In genomic region chr11:35838345-35839338, GRCm38 (mm10) we compare ENCODE assay signal across 8 mouse cellular contexts. TPM values are rescaled to one million over a fixed set of nuclear protein-coding genes. Genes with fewer than 3 reads are reported as not detected.
DNase-seq lines count a peak whose midpoint lies in the region; ATAC-seq and TF ChIP-seq lines count a peak whose summit lies in the region.

No protein-coding gene starts in this region.

- peak overlapping the region; percentile 35 for H3K4me3 ChIP-seq in left cerebral cortex, adult 2 months
- H3K4me3 ChIP-seq in macrophage (ENCODE audit: inconsistent target), result peak overlapping the region; percentile 17

- H3K27ac ChIP-seq in left cerebral cortex, adult 2 months, result peak overlapping the region; percentile 33; the same call in 1 of the 2 replicates
- H3K27ac ChIP-seq in macrophage, result peak overlapping the region; percentile 62

- no peak for TF ChIP-seq CTCF in left cerebral cortex, adult 2 months (IDR thresholded peaks at IDR 0.05)

- peak; percentile 77 for ATAC-seq in common myeloid progenitor, adult 5-6 weeks (replicated peaks; ENCODE audit: low read depth, poor library complexity, severe bottlenecking)

- WGBS in macrophage (ENCODE audit: missing documents), result 10% methylated on average over 28 of the region's 28 CpGs

- intact Hi-C loops in left cerebral cortex, adult 2 months (cut with DNase I), result no loop called here

- peak; percentile 90 for DNase-seq in ZHBTc4 (ENCODE audit: low read depth, low spot score)
- peak; percentile 83 to 90 for DNase-seq in gastrocnemius, adult 8-10 months (ENCODE audit: low spot score in 2 of 2)
- DNase-seq in hindlimb bud, embryonic 11.5 days (ENCODE audit: extremely low spot score, low read depth, low spot score), result peak; percentile 63
- DNase-seq in left cerebral cortex, adult 2 months (ENCODE audit: extremely low spot score in 1 of 2, low spot score in 2 of 2), result peak; percentile 68 to 72
- DNase-seq in retina, postnatal 7 days (ENCODE audit: low read depth, low spot score), result peak; percentile 64
- DNase-seq in urinary bladder, adult 18-20 months (ENCODE audit: low spot score in 2 of 2), result peak; percentile 80 to 87

- H3K79me2 ChIP-seq in macrophage (ENCODE audit: inconsistent target), result peaks cover 5% of the 10 kb centered on the region

- no peaks in the 10 kb centered on the region for H3K36me3 ChIP-seq in macrophage (ENCODE audit: inconsistent target)

RNA-seq across cellular contexts. Expression of gene Rars, which starts 4.3 kb away (rescaled TPM):
- total RNA-seq in common myeloid progenitor, adult 5-6 weeks (2017), result 120 and 129 TPM in 2 replicates
- total RNA-seq in gastrocnemius, adult 8-10 months (2022), result 10 to 100 TPM; 33.1 to 37.5 (median 37.2) TPM
- 10 to 100 TPM; 46.8 to 48.4 TPM for total RNA-seq in left cerebral cortex, adult 2 months (2021)
- 100 to 1,000 TPM in 10 of 26 experiments, 10 to 100 TPM in 16; 43.7 to 146 (median 96.7) TPM for total RNA-seq in macrophage (2018; cell fraction: chromatin; rRNA removed)
- total RNA-seq in macrophage (2018; cell fraction: cytosol; rRNA removed), result 10 to 100 TPM; 54.8 to 86.8 (median 67.8) TPM
- total RNA-seq in macrophage (2018; cell fraction: nucleus; rRNA removed), result 100 to 1,000 TPM in 3 of 26 experiments, 10 to 100 TPM in 23; 39.7 to 131 (median 75.3) TPM
- polyA plus RNA-seq in macrophage (2018), result 56.1 to 122 TPM (median 102 TPM) in 3 replicates

RNA-seq across cellular contexts. Expression of gene Fbll1, which starts 40.0 kb away (rescaled TPM):
- total RNA-seq in common myeloid progenitor, adult 5-6 weeks (2017), result not detected in 2 replicates
- not detected for total RNA-seq in gastrocnemius, adult 8-10 months (2022)
- 10 to 100 TPM; 41.4 to 42.3 TPM for total RNA-seq in left cerebral cortex, adult 2 months (2021)
- total RNA-seq in macrophage (2018; cell fraction: chromatin; rRNA removed), result not detected
- total RNA-seq in macrophage (2018; cell fraction: cytosol; rRNA removed), result not detected
- total RNA-seq in macrophage (2018; cell fraction: nucleus; rRNA removed), result not detected
- not detected in 3 replicates for polyA plus RNA-seq in macrophage (2018)

Comparison
In these comparisons a context has a peak if more than half of its experiments do, and no peak if none do; other contexts are left out.
1. Peak in every context shown above with its lines: DNase-seq, ATAC-seq, H3K4me3 ChIP-seq and H3K27ac ChIP-seq.
2. RNA of gene Fbll1, which starts 40.0 kb away (total RNA-seq): 41.4 to 42.3 TPM in left cerebral cortex, adult 2 months; not detected in common myeloid progenitor, adult 5-6 weeks and not detected in gastrocnemius, adult 8-10 months; every median in the first group is over 10 times any median in the second.